Mouse (Mus musculus): ENCODE results near the gene Alkal2.

Gene Alkal2

DNA sequence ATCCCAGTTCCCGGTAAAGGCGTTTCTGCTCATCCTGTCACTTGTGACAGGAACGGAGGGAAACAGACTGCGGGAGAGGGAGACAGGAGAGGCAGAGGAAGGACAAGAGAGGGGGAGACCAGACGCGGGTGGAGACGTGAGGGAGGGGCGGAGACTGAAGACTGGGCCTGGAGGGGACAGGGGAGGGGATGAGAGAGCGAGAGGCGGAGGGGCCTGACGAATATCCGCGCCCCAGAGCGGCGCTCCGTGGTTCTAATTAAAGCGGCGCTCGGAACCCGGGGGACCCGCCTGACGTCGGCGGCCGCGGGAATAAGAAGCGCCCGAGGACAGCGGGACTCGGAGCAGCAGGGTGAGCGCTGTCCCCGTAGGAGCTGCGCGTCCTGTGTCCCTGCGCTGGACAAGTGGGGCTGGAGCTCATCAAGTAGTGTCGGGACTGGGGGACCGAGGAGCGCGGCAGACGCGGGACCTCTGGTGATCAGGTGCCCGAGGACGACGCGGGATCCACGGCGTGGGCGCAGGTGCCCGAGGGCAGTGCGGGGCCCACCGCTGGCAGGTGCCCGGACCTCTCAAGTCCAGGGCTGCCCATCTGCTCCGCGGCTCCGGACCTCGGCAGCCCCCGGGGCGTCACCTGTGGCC, at the start of gene Alkal2:
TSS of gene Alkal2 (plus strand) at position 337 of the 636 bp plus-strand sequence.
- DNase-seq: no peak

DNA sequence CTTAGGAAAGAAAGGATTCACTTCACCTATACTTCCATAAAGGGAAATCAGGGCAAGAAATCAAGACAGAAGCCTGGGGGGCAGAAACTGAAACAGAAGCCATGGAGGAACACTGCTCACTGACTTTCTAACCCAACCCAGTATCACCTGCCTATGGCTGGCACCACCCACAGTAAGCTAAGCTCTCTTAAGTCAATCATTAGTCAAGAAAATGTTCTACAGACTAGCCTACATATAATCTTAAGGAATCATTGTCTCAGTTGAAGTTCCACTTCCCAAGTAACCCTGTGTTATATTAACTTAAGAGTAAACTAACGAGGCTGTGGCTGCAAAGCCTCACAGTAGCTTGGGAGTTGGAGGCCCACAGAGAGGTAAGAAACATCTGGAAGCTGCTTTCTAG, 35.6 kb upstream of the Alkal2 start:
- no peak for DNase-seq

DNA sequence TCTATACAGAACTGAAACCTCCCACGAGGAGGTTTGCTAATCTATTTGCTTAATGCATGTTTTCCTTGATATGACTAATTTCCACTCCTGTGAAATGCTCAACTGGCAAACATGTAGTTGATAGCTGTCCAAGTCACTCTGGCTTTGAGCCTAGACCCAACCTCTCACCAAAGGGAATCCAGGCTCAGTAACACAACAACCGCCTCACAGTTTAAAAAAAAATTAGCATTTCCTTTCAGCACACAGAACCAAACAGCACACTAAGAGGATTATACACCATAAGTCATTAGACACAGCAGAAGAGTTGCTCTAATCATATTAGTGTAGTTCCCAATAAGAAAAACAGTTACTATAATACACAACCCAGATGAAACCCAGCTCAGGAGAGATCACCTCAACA, 33.2 kb upstream of the Alkal2 start:
- peak; percentile 18 for DNase-seq

- peak; percentile 8 for DNase-seq
Observed at GRCm38 (mm10) chr12:30851871-30852270, 32.3 kb upstream of the Alkal2 start.

DNA sequence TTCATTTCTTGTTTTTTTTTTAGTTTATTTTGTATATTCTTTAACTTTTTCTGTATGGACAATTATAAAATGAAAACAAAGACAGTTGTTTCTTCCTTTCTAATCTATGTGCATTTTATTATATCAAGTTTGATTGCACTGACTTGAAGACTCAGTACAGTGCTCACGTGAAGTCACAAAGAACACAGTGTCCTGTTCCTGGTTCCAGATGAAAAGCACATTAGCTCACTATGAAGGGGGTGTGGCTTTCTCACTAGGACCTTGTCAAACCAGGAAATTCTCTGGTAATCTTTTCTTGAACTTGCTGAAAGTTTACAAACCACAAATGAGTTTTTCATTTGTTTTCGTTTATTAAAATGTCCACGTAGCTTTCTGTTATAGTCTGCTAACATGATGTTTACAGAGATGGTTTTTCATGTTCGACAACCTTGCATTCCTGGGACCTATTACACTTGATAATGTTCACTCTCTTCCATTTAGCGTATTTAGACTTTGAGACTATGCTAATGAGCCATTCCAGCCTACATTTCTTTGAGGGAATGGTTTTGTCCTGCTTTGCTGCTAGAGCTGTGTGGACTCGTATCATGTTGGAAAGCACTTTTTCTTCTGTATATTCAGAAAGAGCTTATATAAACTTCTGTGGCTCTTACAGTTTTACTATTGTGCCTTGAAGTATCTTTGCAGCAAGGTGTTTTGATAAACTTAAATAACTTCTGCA, 28.5 kb upstream of the Alkal2 start:
- no peak for DNase-seq

DNA sequence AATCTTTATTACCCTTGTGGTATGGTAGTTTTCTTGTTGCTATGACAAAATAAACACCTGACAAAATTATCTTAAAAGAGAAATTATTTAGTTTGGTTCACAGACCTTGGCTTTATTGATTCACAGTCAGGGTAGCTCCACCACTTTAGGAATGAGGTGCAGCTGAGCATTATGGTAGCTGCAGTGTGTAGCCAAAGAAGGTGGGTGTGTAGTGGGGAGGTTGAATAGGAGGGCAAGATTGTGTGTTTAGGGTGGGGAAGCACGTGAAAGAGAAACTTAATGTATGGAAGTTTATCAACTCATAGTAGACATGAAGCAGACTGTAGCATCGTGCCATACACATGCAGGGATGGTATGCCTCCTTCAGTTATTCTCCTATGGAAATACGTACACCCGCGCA, 27.9 kb upstream of the Alkal2 start:
- DNase-seq: no peak

- DNase-seq: no peak
Observed at GRCm38 (mm10) chr12:30864347-30864746, 19.8 kb upstream of the Alkal2 start.

DNA sequence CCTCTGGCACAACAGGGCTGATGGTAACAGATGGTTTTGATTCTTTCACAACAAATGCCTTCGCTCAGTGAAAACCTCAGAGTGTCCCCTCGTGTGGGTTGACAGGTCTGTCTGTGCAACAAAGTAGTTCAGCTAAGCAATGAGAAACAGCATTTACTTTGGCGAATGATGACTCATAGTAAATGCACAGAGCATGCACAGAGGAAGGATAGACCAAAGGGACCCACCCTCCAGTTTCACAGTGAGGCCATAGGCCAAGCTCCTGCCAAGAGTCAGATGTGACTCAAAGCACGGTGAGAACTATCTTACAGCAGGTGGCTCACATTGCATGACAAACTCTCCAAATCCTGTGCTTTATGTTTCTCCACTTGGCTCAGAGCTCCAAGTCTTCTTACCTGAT, 18.3 kb upstream of the Alkal2 start:
- no peak for DNase-seq

- DNase-seq: no peak
Observed at GRCm38 (mm10) chr12:30879447-30879846, 4.7 kb upstream of the Alkal2 start.

DNA sequence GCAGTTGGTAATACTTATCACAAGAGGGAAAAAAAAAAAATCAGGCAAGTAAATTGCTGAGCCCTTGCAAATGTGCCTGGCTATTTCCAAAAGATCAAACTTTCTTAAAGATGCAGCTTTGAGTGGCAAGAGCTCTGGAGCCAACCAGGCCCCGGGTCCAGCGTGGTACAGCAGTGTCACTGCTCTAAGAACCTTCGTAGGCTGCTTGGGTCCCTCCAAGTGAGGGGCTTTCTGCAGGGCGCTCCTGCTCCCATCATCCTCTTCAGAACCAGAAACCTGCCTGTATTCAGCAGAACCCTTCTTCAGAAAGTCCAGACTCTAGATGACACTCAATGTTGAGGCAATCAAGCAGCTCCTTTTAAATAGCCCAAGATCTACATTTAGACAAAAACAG, 533 bp upstream of the Alkal2 start:
- no peak for DNase-seq

DNA sequence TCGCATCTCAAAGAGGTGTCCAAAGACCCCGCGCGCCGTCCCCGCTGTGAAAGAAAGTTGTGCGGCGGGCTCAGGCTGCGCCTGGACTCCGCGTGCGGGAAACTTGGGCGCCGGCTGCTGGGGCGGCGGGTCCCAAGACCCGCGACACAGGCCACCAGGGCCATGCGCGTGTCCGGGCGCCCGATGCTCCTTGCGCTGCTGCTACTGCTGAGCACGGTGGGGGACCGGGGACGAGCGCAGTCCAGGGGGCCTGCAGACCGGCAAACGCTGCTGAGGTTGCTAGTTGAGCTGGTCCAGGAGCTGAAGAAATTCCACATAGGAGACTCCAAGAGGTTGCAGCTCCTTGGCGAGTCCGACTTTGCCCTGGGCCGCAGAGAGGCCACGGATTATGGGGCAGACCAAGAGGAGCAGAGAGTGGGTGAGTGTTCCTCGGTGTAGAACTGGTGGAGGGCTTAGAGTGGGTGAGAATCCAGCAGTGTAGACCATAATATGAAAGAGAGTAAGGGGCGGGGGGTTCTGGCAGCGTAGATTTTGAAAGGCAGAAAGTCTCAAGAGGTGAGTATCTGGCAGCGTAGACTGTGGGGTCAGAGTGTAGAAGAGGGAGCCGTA, 604 bp downstream of the Alkal2 start:
- no peak for DNase-seq

- no peak for DNase-seq
Observed at GRCm38 (mm10) chr12:30885891-30886290, 1.8 kb downstream of the Alkal2 start.

DNA sequence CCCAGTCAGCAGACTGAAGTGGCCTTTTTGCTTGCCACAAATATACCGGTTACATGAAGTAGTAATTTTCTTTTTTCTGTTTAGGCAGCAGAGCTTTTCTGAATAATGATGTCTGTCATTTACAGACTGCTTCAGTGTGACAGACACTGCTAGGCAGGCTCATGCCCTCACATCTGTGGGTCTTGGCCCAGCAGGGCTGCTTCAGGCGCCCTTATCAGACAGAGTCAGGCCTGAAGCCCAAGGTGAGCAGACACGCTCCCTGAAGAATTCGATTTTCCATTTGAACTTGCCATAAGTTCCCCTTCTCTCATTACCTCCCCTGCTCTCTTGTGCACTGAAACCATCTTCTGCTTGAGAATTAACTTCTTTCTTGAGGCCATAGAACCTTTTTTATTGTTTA, 3.9 kb downstream of the Alkal2 start:
- DNase-seq: no peak

- DNase-seq: peak; percentile 41
Observed at GRCm38 (mm10) chr12:30890067-30890466, 5.9 kb downstream of the Alkal2 start.

DNA sequence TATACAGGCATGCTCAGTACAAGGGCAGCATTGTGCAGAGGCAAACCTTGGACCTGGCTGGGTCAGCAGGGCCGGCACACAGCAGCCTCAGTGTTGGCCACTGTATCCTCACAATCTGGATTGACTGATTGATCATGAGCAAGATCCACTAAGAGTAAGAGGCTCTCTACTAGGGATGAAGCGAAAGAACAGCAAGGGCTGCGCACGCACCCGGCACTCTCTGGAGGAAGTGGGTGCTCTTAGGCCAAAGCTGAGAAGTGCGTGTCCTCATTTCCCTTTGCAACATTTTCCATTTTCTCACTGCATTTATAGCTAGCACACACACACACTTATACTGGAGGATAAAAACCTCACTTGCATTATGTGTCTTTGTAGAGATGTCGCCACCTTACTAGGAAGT, 7.3 kb downstream of the Alkal2 start:
- DNase-seq: no peak

GRCm38 (mm10) chr12:30897039-30897438, 12.9 kb downstream of the Alkal2 start:
- DNase-seq: no peak

GRCm38 (mm10) chr12:30908658-30909057, 24.5 kb downstream of the Alkal2 start:
- DNase-seq: no peak

GRCm38 (mm10) chr12:30909881-30910280, 25.8 kb downstream of the Alkal2 start:
- no peak for DNase-seq

DNA sequence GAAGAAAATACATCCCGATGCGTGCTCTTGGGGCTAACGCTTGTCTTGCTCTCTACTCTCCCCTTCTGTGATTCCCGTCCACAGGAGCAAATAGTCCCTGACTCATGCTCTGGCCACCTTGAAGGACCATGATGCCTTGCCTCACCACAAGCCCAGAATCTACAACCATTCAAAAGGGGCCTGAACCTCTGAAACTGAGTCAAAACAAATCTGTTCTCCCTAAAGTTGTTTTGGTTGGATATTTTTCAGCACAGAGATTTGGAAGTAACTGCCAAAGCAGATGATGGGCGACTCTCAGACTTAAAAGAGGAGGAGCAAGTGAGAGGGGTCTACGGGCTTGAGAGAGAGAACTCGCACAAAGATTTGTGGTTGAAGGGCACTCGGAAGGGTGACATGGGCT, 26.7 kb downstream of the Alkal2 start:
- no peak for DNase-seq

GRCm38 (mm10) chr12:30911261-30912047, 27.3 kb downstream of the Alkal2 start, which contains the start of the genes Acp1 and Sh3yl1:
Gene Acp1, minus strand, starts transcription at chr12:30911589.
Gene Sh3yl1, plus strand, starts transcription at chr12:30911668.
- DNase-seq: peak; percentile 98

- DNase-seq: peak; percentile 58
Observed at GRCm38 (mm10) chr12:30912048-30912381, 27.9 kb downstream of the Alkal2 start.

DNA sequence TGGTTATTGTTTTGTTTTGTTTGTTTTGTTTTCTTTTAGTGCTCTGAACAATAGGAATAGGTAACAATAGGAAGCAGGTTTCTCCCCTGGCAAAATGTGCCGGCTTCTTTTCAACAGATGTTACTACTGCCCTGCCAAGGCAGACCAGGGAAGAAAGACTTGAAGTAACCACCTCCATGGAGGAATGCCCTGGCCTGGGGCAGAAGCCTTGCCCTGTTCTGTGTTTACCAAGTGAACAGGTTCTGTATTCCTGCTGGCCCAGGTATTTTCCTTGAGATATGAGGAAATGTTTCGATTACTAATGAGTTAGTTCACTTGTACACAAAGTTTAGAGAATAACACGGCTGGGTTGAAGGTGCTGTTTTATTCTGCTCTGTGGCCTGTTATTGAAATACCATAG, 28.7 kb downstream of the Alkal2 start:
- no peak for DNase-seq

DNA sequence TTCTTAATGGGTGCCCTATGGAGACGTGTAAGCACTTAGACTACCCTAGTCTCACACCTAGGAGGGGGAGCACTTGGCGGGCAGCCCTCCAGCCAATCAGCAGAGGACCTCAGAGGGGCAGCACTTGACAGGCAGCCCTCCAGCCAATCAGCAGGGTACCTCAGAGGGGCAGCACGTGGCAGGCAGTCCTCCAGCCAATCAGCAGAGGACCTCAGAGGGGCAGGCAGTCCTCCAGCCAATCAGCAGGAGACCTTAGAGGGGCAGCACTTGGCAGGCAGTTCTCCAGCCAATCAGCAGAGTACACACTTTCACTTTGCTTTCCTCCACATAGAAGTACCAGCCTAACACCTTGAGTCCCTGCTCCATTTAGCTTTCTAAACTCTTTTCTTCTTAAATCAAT, 38.3 kb downstream of the Alkal2 start:
- DNase-seq: no peak

DNA sequence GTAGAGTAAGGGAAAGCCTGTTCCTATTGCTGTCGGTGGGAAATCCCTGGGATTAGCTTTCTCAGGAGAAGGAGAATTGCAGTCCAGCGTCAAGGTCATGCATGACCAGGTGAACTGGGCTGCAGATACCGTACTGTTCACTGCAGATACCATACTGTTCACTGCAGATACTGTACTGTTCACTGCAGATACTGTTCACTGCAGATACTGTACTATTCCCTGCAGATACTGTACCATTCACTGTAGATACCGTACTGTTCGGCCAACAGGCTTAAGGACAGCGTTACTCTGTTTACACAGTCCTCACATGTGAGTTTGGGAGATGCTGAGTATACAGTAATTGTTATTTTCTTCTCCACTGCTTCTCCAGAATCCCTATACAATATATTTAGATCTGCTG, 44.1 kb downstream of the Alkal2 start:
- DNase-seq: no peak
